Mouse (Mus musculus) brain, embryonic 14.5 days (tissue): ENCODE results near the gene Sh3bp5.

ENCODE experiments used
- CTCF ChIP-seq: fragments of 200-500 bp; IDR thresholded peaks from 2 replicates; pipeline ENCODE4 v1.5.1; 2012; ENCODE audit warnings: inconsistent platforms, mild to moderate bottlenecking, moderate library complexity, borderline replicate concordance; ENCODE audit not compliant: insufficient read depth, insufficient read length; ENCODE audit errors: extremely low read depth
- POLR2A ChIP-seq: fragments of 200-500 bp; IDR thresholded peaks from 2 replicates; pipeline ENCODE4 v1.6.1; 2012; ENCODE audit warnings: mild to moderate bottlenecking, inconsistent platforms, borderline replicate concordance; ENCODE audit not compliant: poor library complexity, insufficient read depth, insufficient read length, severe bottlenecking; ENCODE audit errors: extremely low read depth

DNA sequence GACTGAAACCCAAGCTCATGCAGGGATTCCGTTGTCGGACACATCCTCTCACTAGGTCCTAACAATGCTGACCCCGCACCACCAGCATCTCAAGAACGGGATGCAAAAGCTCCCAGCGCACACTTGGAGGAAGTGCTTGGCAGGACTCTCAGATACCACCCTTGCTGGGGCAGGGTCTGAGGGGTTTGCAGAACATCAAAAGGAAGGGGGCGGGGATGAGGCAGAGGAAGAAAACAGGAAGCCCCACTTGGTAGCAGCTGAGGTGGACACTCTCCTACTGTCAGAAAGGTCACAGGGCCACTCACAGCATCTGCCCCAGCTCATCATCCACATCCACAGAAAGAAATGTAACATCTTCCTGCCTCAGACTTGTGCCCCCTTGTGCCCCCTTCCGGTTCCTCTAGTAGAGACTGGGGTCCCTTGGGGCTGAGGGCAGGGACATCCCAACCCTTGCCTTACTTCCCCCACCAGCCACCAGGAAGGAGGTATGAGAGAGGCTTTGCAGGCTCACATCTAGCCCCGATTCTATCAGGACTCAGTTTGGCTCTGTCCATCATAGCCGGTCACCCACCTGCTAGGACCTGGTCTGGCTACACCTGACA is 25.7 kb downstream of the Sh3bp5 start:
- no peak for TF ChIP-seq CTCF
- TF ChIP-seq POLR2A: no peak
